Mouse (Mus musculus): ENCODE results near the gene Cyp46a1.

DNA sequence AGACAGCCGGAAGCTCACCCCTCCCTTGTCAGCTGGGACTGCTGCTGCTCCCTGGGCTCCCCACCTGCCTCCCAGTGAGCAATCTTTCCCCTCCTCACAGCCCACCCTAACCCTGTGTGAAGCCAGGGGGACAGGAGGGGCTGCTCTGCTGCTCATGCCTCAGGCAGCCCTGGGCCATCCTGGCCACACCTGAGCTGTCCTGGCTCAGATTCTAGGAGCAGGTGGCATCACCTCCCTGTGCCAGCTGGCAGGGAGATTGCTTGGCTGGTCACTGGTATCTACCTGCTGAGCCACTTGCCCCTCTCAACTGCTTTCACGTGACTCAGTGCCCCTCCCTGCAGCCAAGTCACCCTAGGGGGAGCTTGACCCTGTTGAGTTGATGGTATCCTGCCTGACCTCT, 20.1 kb downstream of the Cyp46a1 start:
- TF ChIP-seq CTCF (conservative IDR thresholded peaks at IDR 0.05; ENCODE audit: low read length) (no peak), NANOG (IDR thresholded peaks at IDR 0.05; ENCODE audit: borderline replicate concordance, low read length) (no peak), POU5F1 (IDR thresholded peaks at IDR 0.05; ENCODE audit: borderline replicate concordance, low read length) (no peak)
